Mouse (Mus musculus): ENCODE results near the gene Sele. TPM values are rescaled to one million over a fixed set of nuclear protein-coding genes. Genes with fewer than 3 reads are reported as not detected.

The Sele gene
- polyA plus RNA-seq, 1 experiment from 2014 or later = not detected

- Histone ChIP-seq H3K4me2 (replicated peaks) (no peak overlapping the region), H3K4me1 (replicated peaks; ENCODE audit: control insufficient read depth, insufficient read depth, low read length) (no peaks in the 10 kb centered on the region), H3K36me3 (replicated peaks; ENCODE audit: control insufficient read depth, insufficient read depth) (no peaks in the 10 kb centered on the region), H3K27ac (no peak overlapping the region), H3K4me3 (replicated peaks; ENCODE audit: low read length) (no peak overlapping the region), H3K9ac (no peak overlapping the region), H3K9me3 (ENCODE audit: control insufficient read depth, low read length) (no peaks in the 10 kb centered on the region), H3K27me3 (ENCODE audit: control insufficient read depth, insufficient read depth, low read length) (no peaks in the 10 kb centered on the region)
- DNase-seq (ENCODE audit: low spot score) = no peak
- WGBS = 96% methylated on average over 3 of the region's 3 CpGs
- no peak for ATAC-seq (ENCODE audit: low FRiP score)
These were observed 29.0 kb downstream of the Sele start for GRCm38 (mm10) chr1:164077031-164077430.

DNA sequence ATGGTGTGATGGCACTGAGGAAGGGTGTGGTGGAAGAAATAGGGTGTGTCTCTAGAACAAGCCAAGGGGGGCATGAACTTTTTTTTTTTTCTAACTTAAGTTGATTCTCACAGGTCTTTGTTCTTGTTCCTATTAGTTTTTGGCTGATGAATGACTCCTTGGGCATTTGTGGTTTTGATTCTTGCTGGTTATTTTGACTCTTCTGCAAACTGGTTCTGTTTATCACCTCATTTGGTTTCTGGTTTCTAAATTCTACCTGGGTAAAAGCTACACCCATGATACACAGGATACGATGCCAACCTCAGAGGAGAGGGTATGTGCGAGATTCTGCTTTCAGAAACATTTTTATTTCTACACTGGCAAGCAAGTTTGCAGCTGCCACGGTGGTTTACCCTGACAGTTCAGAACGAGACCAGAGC lies 30.3 kb downstream of the Sele start:
- no peaks in the 10 kb centered on the region for H3K4me1 ChIP-seq (replicated peaks; ENCODE audit: control insufficient read depth, insufficient read depth, low read length)
- DNase-seq (ENCODE audit: low spot score) = no peak
- no peak overlapping the region for H3K27ac ChIP-seq
- H3K4me3 ChIP-seq (replicated peaks; ENCODE audit: low read length) = no peak overlapping the region
- WGBS = 92% methylated on average over 4 of the region's 4 CpGs
- H3K9ac ChIP-seq = no peak overlapping the region
- H3K4me2 ChIP-seq (replicated peaks) = no peak overlapping the region
- no peaks in the 10 kb centered on the region for H3K9me3 ChIP-seq (ENCODE audit: control insufficient read depth, low read length)
- H3K27me3 ChIP-seq (ENCODE audit: control insufficient read depth, insufficient read depth, low read length) = no peaks in the 10 kb centered on the region
- ATAC-seq (ENCODE audit: low FRiP score) = no peak
- no peaks in the 10 kb centered on the region for H3K36me3 ChIP-seq (replicated peaks; ENCODE audit: control insufficient read depth, insufficient read depth)

GRCm38 (mm10) chr1:164079091-164079490 lies 31.1 kb downstream of the Sele start:
- WGBS = 90% methylated on average over 11 of the region's 11 CpGs
- Histone ChIP-seq H3K4me2 (replicated peaks) (no peak overlapping the region), H3K36me3 (replicated peaks; ENCODE audit: control insufficient read depth, insufficient read depth) (no peaks in the 10 kb centered on the region), H3K27me3 (ENCODE audit: control insufficient read depth, insufficient read depth, low read length) (no peaks in the 10 kb centered on the region), H3K27ac (no peak overlapping the region), H3K9me3 (ENCODE audit: control insufficient read depth, low read length) (no peaks in the 10 kb centered on the region), H3K4me1 (replicated peaks; ENCODE audit: control insufficient read depth, insufficient read depth, low read length) (no peaks in the 10 kb centered on the region), H3K4me3 (replicated peaks; ENCODE audit: low read length) (no peak overlapping the region), H3K9ac (no peak overlapping the region)
- ATAC-seq (ENCODE audit: low FRiP score) = no peak
- DNase-seq (ENCODE audit: low spot score) = no peak

DNA sequence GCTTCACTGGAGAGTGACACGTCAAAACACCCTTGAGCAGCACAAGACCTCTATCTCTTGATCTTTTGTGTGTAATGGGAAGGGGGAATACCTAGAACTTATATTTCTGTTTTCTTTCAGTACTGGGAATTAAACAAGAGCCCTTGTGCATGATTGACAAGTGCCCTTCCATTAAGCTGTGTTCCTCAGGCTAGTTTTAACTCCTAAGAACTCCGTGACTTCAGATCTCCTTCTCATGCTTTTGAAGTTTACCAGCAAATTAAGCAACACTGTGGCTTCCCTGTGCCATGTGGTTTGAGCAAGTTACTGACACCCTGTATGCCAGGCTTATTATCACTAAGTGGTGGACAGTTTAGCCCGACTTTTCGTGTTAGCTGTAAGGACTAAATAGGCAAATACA lies 35.0 kb downstream of the Sele start:
- no peak overlapping the region for H3K4me3 ChIP-seq (replicated peaks; ENCODE audit: low read length)
- 93% methylated on average over 4 of the region's 4 CpGs for WGBS

GRCm38 (mm10) chr1:164086797-164087196 lies 38.8 kb downstream of the Sele start:
- Histone ChIP-seq H3K4me3 (replicated peaks; ENCODE audit: low read length) (no peak overlapping the region), H3K27me3 (ENCODE audit: control insufficient read depth, insufficient read depth, low read length) (no peaks in the 10 kb centered on the region), H3K4me2 (replicated peaks) (no peak overlapping the region), H3K27ac (no peak overlapping the region), H3K4me1 (replicated peaks; ENCODE audit: control insufficient read depth, insufficient read depth, low read length) (no peaks in the 10 kb centered on the region), H3K36me3 (replicated peaks; ENCODE audit: control insufficient read depth, insufficient read depth) (no peaks in the 10 kb centered on the region), H3K9me3 (ENCODE audit: control insufficient read depth, low read length) (no peaks in the 10 kb centered on the region), H3K9ac (no peak overlapping the region)
- WGBS = 93% methylated on average over 3 of the region's 3 CpGs
- DNase-seq (ENCODE audit: low spot score) = no peak
- ATAC-seq (ENCODE audit: low FRiP score) = no peak

More for the DNA sequence above, 35.0 kb downstream of the Sele start:
- Histone ChIP-seq H3K9me3 (ENCODE audit: control insufficient read depth, low read length) (no peaks in the 10 kb centered on the region), H3K27me3 (ENCODE audit: control insufficient read depth, insufficient read depth, low read length) (no peaks in the 10 kb centered on the region), H3K27ac (no peak overlapping the region), H3K4me1 (replicated peaks; ENCODE audit: control insufficient read depth, insufficient read depth, low read length) (no peaks in the 10 kb centered on the region), H3K9ac (no peak overlapping the region), H3K36me3 (replicated peaks; ENCODE audit: control insufficient read depth, insufficient read depth) (no peaks in the 10 kb centered on the region), H3K4me2 (replicated peaks) (no peak overlapping the region)
- ATAC-seq (ENCODE audit: low FRiP score) (no peak), DNase-seq (ENCODE audit: low spot score) (no peak)

DNA sequence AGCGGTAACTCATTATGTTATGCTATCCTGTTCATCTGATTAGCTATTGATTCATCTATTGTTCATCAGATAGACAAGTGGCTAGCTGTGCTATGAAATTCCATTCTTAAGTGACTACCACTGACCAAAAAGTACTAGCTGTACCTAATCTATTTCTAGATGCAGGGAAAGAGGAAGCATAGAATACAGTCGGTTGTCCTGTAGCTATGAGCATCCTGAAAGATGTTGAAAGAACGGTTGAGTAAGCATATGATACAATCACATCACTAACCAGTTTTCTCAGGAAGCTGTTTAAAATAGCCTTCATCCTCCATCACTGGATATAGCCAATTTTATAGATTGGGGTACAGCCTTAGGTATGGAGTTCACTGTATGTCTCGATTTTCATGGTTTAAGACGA lies 39.8 kb downstream of the Sele start:
- ATAC-seq (ENCODE audit: low FRiP score) = no peak
- H3K4me1 ChIP-seq (replicated peaks; ENCODE audit: control insufficient read depth, insufficient read depth, low read length) = no peaks in the 10 kb centered on the region
- no peaks in the 10 kb centered on the region for H3K9me3 ChIP-seq (ENCODE audit: control insufficient read depth, low read length)
- no peak for DNase-seq (ENCODE audit: low spot score)
- no peak overlapping the region for H3K4me3 ChIP-seq (replicated peaks; ENCODE audit: low read length)
- no peak overlapping the region for H3K9ac ChIP-seq
- H3K27me3 ChIP-seq (ENCODE audit: control insufficient read depth, insufficient read depth, low read length) = no peaks in the 10 kb centered on the region
- WGBS = 94% methylated on average over 5 of the region's 5 CpGs
- H3K4me2 ChIP-seq (replicated peaks) = no peak overlapping the region
- H3K36me3 ChIP-seq (replicated peaks; ENCODE audit: control insufficient read depth, insufficient read depth) = no peaks in the 10 kb centered on the region
- no peak overlapping the region for H3K27ac ChIP-seq

DNA sequence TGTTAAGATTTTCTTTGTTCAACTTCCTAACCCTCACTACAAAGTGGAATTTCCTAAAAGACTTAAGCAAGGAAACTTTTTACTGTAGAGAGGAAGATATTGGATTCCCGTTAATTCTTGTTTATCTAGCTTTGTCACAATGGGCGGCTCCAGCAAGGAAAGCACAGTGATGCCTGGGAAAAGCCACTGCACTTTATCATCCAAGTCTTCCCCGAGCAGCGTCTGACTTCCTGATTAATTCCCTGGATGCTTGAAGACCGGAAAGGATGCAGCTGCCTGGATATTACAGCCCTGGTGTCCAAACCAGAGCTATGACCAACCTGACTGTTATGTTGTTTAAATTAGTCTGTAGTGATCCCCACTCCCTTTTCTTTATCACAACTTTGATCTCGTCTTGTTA lies 48.7 kb downstream of the Sele start:
- Histone ChIP-seq H3K9ac (no peak overlapping the region), H3K4me1 (replicated peaks; ENCODE audit: control insufficient read depth, insufficient read depth, low read length) (no peaks in the 10 kb centered on the region), H3K27ac (no peak overlapping the region), H3K4me3 (replicated peaks; ENCODE audit: low read length) (no peak overlapping the region), H3K4me2 (replicated peaks) (no peak overlapping the region), H3K9me3 (ENCODE audit: control insufficient read depth, low read length) (no peaks in the 10 kb centered on the region), H3K27me3 (ENCODE audit: control insufficient read depth, insufficient read depth, low read length) (no peaks in the 10 kb centered on the region), H3K36me3 (replicated peaks; ENCODE audit: control insufficient read depth, insufficient read depth) (no peaks in the 10 kb centered on the region)
- DNase-seq (ENCODE audit: low spot score) (no peak), ATAC-seq (ENCODE audit: low FRiP score) (no peak)
- WGBS = 75% methylated on average over 6 of the region's 6 CpGs

- Histone ChIP-seq H3K4me2 (replicated peaks) (no peak overlapping the region), H3K4me3 (replicated peaks; ENCODE audit: low read length) (no peak overlapping the region), H3K4me1 (replicated peaks; ENCODE audit: control insufficient read depth, insufficient read depth, low read length) (no peaks in the 10 kb centered on the region), H3K27ac (no peak overlapping the region), H3K9me3 (ENCODE audit: control insufficient read depth, low read length) (no peaks in the 10 kb centered on the region), H3K9ac (no peak overlapping the region), H3K36me3 (replicated peaks; ENCODE audit: control insufficient read depth, insufficient read depth) (no peaks in the 10 kb centered on the region), H3K27me3 (ENCODE audit: control insufficient read depth, insufficient read depth, low read length) (no peaks in the 10 kb centered on the region)
- ATAC-seq (ENCODE audit: low FRiP score) (no peak), DNase-seq (ENCODE audit: low spot score) (no peak)
- WGBS = 85% methylated on average over 2 of the region's 2 CpGs
These were observed 49.9 kb downstream of the Sele start for GRCm38 (mm10) chr1:164097911-164098310.

DNA sequence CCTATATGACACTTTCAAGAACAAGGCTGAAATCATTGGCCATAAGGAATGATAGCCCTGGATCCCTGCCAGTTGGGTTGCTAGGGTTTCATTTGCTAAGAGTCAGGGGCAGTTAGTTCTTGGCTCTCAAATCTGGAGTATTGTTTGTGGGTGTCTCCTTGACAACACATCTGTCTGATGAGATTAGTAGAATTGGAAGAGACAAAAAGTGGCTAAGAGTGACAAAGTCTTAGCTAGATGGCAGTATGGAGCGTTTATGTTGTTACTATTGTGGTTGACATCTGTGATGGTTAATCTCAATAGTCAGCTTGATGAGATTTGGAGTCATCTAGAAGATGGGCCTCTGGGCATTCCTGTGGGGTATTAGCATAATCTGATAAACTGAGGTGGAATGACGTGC lies 50.3 kb downstream of the Sele start:
- H3K4me3 ChIP-seq (replicated peaks; ENCODE audit: low read length) = no peak overlapping the region
- H3K36me3 ChIP-seq (replicated peaks; ENCODE audit: control insufficient read depth, insufficient read depth) = no peaks in the 10 kb centered on the region
- H3K27ac ChIP-seq = no peak overlapping the region
- no peak overlapping the region for H3K9ac ChIP-seq
- H3K4me2 ChIP-seq (replicated peaks) = no peak overlapping the region
- ATAC-seq (ENCODE audit: low FRiP score) (no peak), DNase-seq (ENCODE audit: low spot score) (no peak)
- WGBS = 84% methylated on average over 2 of the region's 2 CpGs
- no peaks in the 10 kb centered on the region for H3K4me1 ChIP-seq (replicated peaks; ENCODE audit: control insufficient read depth, insufficient read depth, low read length)
- H3K27me3 ChIP-seq (ENCODE audit: control insufficient read depth, insufficient read depth, low read length) = no peaks in the 10 kb centered on the region
- no peaks in the 10 kb centered on the region for H3K9me3 ChIP-seq (ENCODE audit: control insufficient read depth, low read length)

All from hindbrain, embryonic 14.5 days (tissue).